Mouse (Mus musculus) ovary, postnatal 14 days (tissue): ENCODE measurements around the gene Aox2.

ENCODE experiments used
- DNase-seq: peaks from one replicate; pipeline ENCODE4 v3.0.0; 2022; ENCODE audit warnings: low spot score

Aox2 gene

DNA sequence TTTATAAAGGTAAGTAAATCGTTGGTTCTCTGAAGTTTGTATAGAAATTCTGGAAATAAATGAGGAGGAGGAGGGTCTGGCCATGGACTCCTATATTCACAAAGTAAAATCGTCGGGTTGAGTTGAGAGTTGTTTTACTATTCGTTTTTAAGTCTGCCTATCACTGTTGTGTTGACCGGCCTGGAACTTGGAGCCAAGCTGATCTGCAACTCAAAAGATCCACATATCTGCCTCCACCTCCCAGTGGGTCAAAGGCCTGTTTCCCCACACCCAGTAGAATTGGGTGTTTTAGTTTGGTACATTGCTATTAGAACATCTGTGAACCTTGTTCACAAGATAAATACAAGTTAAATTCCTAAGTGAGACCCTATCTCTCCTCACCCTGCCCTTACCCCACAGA, 125.6 kb downstream of the Aox2 start:
- no peak for DNase-seq

DNA sequence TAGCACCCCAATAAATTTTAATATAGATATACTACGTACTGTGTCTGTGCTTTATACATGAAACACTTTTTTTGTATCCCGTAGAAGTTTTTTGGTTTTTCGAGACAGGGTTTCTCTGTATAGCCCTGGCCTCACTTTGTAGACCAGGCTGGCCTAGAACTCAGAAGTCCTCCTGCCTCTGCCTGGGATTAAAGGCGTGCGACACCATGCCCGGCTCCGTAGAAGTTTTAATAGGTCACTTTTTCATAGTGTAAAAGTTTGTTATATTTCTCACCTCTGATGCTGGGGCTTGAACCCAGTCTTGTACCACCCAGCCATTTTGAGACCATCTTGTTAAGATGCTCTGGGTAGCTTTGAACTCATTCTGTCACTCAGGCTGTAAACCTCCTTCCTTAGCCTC, 129.2 kb downstream of the Aox2 start:
- DNase-seq: no peak

DNA sequence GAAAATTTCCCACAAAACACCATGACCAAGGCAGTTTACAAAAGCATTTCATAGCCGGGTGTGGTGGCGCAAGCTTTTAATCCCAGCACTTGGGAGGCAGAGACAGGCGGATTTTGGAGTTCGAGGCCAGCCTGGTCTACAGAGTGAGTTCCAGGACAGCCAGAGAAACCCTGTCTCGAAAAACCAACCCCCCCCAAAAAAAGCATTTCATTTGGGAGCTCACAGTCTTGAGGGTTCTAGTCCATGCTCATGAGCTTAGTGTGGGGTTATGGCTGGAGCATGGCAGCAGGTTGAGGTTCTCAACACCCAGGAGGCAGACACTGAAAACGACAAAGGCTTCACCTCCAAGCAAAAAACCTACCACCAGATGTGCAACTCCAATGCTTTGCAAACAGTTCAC, 130.0 kb downstream of the Aox2 start:
- DNase-seq: no peak

GRCm38 (mm10) chr1:58409553-58410197, 131.5 kb downstream of the Aox2 start:
- no peak for DNase-seq

DNA sequence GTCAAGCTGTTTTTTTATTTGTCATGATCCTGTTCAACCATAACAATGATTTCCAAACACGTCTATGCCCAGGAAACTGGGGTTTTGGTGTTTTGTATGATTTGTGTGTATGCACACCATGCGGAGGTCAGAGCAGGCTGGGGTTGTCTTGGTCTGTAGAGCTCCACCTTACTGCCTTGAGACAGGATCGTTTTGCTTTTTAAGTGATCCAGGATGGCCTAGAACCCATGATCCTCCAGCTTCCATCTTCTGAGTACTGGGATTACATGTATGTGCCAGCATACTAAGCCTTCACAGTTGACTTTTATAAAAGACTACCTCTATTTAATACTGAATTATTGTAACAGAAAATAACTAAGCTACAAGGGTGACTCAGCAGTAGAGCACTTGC, 132.1 kb downstream of the Aox2 start:
- DNase-seq: no peak

DNA sequence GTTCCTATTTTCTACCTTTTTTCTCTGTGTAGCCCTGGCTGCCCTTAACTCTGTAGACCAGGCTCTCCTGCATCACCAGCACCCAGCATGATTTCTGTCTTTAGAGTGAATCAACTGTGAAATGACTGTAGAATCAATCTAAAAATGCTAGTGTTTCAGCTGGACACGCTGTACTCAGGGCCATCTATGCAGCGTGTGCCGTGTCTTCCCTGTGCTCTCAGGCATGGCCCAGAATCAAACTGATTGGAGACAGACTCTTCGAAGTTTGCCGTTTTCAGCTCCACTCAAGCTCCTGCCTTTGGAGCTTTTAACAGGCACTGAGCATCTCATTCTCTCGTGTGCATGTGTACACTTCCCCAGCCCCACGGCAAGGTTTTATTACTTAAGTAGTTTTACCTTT, 132.7 kb downstream of the Aox2 start:
- DNase-seq: no peak

- DNase-seq: no peak
Measured at GRCm38 (mm10) chr1:58415442-58415841, 137.3 kb downstream of the Aox2 start.

DNA sequence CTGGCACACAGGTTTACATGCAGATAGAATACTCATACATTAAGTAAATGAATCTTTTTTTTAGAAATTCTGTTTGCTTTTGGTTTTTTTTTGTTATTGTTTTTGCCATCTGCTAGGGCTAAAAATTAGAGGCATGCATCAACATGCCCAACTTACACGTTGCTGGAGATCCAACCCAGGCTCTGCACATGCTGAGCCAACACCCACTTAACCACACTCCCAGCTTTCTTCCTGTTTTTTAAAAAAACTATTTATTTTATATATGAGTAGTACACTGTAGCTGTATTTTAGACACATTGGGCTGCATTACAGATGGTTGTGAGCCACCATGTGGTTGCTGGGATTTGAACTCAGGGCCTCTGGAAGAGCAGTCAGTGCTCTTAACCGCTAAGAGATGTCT, 137.9 kb downstream of the Aox2 start:
- DNase-seq: no peak

DNA sequence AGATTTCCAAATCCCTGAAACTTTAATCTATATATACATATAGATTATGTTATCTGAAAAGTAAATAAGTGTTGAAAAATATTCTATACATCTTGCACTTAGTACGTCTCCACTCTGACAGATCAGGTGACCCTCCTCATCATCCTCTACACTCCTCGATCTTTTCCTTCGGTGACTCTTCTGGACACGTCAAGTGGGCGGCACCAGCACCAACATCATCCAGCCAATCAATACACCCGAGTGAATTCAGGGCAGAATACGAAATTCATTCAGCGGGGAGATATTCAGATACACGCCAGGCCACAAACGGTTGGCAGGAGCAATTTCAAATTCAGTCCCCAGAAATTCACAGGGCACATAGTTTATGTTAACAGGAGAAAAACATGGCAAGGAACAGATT, 141.9 kb downstream of the Aox2 start:
- no peak for DNase-seq

DNA sequence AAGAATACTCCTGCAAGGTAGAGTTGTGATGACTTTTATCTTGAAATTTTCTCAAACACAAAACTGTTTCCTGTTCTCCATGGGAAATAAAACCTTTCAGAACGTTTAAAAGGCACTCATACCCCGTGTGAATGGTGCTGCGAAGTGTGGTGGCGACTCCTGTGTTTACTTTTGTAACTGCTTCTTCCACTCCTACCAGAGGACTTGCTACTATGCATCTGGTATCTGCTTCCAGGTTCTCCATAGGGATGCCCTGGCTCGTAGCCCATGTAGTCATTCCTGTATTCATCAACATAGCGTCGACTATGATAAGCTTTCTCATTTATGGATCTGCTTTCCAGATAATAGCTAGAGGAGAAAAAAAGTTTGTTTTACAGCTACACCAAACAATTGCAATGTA, 142.8 kb downstream of the Aox2 start:
- no peak for DNase-seq

DNA sequence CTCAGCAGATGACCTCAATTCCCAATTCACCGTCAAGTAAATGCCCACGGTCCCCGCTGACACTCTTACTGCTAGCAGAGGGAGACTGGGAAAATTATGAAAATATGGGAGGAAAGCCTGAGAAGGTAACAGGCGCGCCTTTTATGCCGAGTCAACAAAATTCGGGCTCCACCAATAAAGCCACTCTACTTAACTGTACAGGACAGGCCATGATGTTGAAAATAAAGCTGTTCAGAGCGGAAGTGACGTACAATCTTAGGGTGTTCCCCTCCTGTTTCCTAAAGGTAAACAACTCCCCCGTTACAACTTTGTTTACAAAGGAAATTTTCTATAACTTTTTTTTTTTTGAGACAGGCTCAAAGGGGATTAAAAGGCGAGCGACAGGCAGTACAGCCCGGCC, 144.8 kb downstream of the Aox2 start:
- DNase-seq: no peak

DNA sequence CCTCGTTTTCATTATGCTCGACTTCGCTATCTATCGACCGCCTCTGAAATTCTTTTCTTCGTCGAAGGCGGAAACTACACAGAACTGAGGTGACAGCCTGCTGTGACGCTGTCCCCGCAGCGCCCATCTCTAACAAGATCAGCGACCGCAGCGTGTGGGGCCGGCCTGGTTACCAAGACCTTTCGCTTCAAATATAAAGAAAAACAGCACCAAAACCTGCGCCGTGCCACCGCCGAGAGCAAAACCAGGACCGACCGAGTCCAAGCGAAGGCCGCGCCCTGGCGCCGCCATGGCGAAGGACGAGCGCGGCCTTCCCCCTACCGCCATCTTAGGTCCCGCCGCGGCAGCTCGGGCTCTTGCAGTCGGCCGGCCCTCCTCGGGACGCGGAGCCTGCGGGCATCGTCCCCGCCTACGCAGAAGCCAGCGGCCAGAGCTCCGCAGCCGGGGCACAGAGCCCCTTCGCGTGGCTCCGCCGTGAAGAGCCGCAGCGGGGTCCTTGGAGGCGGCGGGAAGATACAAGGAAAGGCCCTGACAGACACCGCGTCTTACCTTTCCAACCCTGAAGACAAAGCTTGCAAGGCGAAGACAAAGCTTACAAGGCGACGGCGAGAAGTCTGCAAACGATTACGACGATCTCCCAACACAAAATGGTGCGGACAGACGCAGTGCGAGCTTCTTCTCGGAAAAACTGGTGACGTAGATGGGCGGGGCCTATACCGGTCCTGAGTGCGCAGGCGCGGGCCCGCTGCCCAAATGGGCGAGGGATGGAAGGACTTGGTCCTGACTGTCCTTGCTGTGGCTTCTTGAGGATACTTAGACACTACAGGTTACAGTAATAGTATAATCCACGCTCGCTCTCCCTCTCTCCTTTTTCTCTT, 145.5 kb downstream of the Aox2 start, which contains the start of gene Clk1:
Gene Clk1 (minus strand): TSS at position 696 of the 878 bp plus-strand sequence.
- DNase-seq: peak; percentile 99

- DNase-seq: no peak
Measured at GRCm38 (mm10) chr1:58424551-58424950, 146.4 kb downstream of the Aox2 start.
